Comparison of ENCODE assay signal across 10 mouse cellular contexts in genomic region chr12:84113676-84114075, GRCm38 (mm10). TPM values are rescaled to one million over a fixed set of nuclear protein-coding genes. Genes with fewer than 3 reads are reported as not detected.
DNase-seq lines count a peak whose midpoint lies in the region; ATAC-seq and TF ChIP-seq lines count a peak whose summit lies in the region.
"Had no signal": no experiment of that assay in that cellular context is flagged by ENCODE, and none has a peak within 500 bp of the region (broad histone marks: within the 10 kb centered on the region; RNA-seq: fewer than 3 reads in every experiment).

No protein-coding gene starts in this region.

- H3K36me3 ChIP-seq in heart, embryonic 13.5 days, result no peaks in the 10 kb centered on the region
- no peaks in the 10 kb centered on the region for H3K36me3 ChIP-seq in liver, postnatal 0 days (replicated peaks; ENCODE audit: insufficient read depth, low read length)

- H3K4me3 ChIP-seq in heart, embryonic 13.5 days, result peak overlapping the region; percentile 86
- H3K4me3 ChIP-seq in liver, postnatal 0 days (ENCODE audit: low read depth, low read length), result peak overlapping the region; percentile 71

- no peak overlapping the region for H3K27ac ChIP-seq in heart, embryonic 13.5 days (replicated peaks)
- H3K27ac ChIP-seq in liver, postnatal 0 days (ENCODE audit: low read depth), result no peak overlapping the region

- peaks cover 8% of the 10 kb centered on the region for H3K4me1 ChIP-seq in heart, embryonic 13.5 days
- peaks cover 7% of the 10 kb centered on the region for H3K4me1 ChIP-seq in liver, postnatal 0 days (ENCODE audit: insufficient read depth)

- 0 out of 2 replicates have a peak overlapping the region, but pooled peaks have one; percentile 45 for H3K9ac ChIP-seq in heart, embryonic 13.5 days
- H3K9ac ChIP-seq in liver, postnatal 0 days (replicated peaks), result no peak overlapping the region

- H3K27me3 ChIP-seq in heart, embryonic 13.5 days (replicated peaks), result no peaks in the 10 kb centered on the region
- no peaks in the 10 kb centered on the region for H3K27me3 ChIP-seq in liver, postnatal 0 days (ENCODE audit: insufficient read depth, low read length)

- TF ChIP-seq EP300 in liver, postnatal 0 days (IDR thresholded peaks at IDR 0.05; ENCODE audit: low read depth), result no peak

- DNase-seq in heart, adult 9 months (ENCODE audit: low spot score in 2 of 2), result no peak
- peak; percentile 26 for DNase-seq in MEL-GATA-1-ER (ENCODE audit: extremely low read depth, low read depth)
- peak; percentile 5 for DNase-seq in forelimb bud, embryonic 11.5 days (ENCODE audit: low read depth, low spot score)
- no peak for DNase-seq in liver, postnatal 0 days
- DNase-seq in layer of hippocampus, adult 9-10 months (ENCODE audit: low spot score), result no peak
- no peak for DNase-seq in left cerebral cortex, postnatal 4 days

- WGBS in heart, embryonic 13.5 days, result 48% methylated on average over 6 of the region's 6 CpGs
- 38% methylated on average over 6 of the region's 6 CpGs for WGBS in liver, postnatal 0 days (ENCODE audit: insufficient replicate concordance)

- no peaks in the 10 kb centered on the region for H3K9me3 ChIP-seq in heart, embryonic 13.5 days
- no peaks in the 10 kb centered on the region for H3K9me3 ChIP-seq in liver, postnatal 0 days (ENCODE audit: low read length)

- peak overlapping the region; percentile 84 for H3K4me2 ChIP-seq in heart, embryonic 13.5 days
- H3K4me2 ChIP-seq in liver, postnatal 0 days (ENCODE audit: low read depth, low read length), result peak overlapping the region; percentile 91

- ATAC-seq in heart, embryonic 13.5 days (ENCODE audit: extremely low read depth, insufficient number of reproducible peaks, low FRiP score, low TSS enrichment), result no peak
- no peak for ATAC-seq in liver, postnatal 0 days
- no peak for ATAC-seq in inflammation-experienced regulatory T-cells, adult 6 months

- intact Hi-C loops in left cerebral cortex, postnatal 4 days (cut with DNase I), result no loop called here

- TF ChIP-seq CTCF in liver, postnatal 0 days (IDR thresholded peaks at IDR 0.05; ENCODE audit: low read depth), result no peak

RNA-seq across cellular contexts. Expression of gene Dnal1, which starts 0.5 kb away (rescaled TPM):
- 2.2 and 2.6 TPM in 2 replicates for polyA plus RNA-seq in heart, embryonic 13.5 days (2015; fragmentation: Nextera tagmentation; extraction: Ambion mirVana)
- polyA plus RNA-seq in liver, postnatal 0 days (2015; fragmentation: Nextera tagmentation; extraction: Ambion mirVana), result 0.13 and 0.21 TPM in 2 replicates
- 10 to 100 TPM; 61.8 to 73.1 TPM for total RNA-seq in left cerebral cortex, postnatal 4 days (2021)
- polyA plus RNA-seq in inflammation-experienced regulatory T-cells, adult 6 months (2017; shearing (Covaris generic)), result 1 to 10 TPM in 1 of 3 experiments, not detected in 2; 1.0 TPM

RNA-seq across cellular contexts. Expression of gene Acot6, which starts 13.2 kb away (rescaled TPM):
- 0.71 and 0.74 TPM in 2 replicates for polyA plus RNA-seq in heart, embryonic 13.5 days (2015; fragmentation: Nextera tagmentation; extraction: Ambion mirVana)
- 1.9 and 2.0 TPM in 2 replicates for polyA plus RNA-seq in liver, postnatal 0 days (2015; fragmentation: Nextera tagmentation; extraction: Ambion mirVana)
- total RNA-seq in left cerebral cortex, postnatal 4 days (2021), result 1 to 10 TPM; 3.1 to 3.5 TPM
- 1 to 10 TPM in 1 of 3 experiments, under 1 TPM in 2; 0.38 to 1.0 (median 0.47) TPM for polyA plus RNA-seq in inflammation-experienced regulatory T-cells, adult 6 months (2017; shearing (Covaris generic))
- total RNA-seq: neutrophil, adult 5-6 weeks had no signal

RNA-seq across cellular contexts. Expression of gene Pnma1, which starts 34.6 kb away (rescaled TPM):
- 0.48 and 0.65 TPM in 2 replicates for polyA plus RNA-seq in heart, embryonic 13.5 days (2015; fragmentation: Nextera tagmentation; extraction: Ambion mirVana)
- 0.28 and 0.35 TPM in 2 replicates for polyA plus RNA-seq in liver, postnatal 0 days (2015; fragmentation: Nextera tagmentation; extraction: Ambion mirVana)
- 10 to 100 TPM; 11.0 to 11.1 TPM for total RNA-seq in left cerebral cortex, postnatal 4 days (2021)
- polyA plus RNA-seq in inflammation-experienced regulatory T-cells, adult 6 months (2017; shearing (Covaris generic)), result under 1 TPM in 2 of 3 experiments, not detected in 1; 0.40 to 0.44 TPM

RNA-seq across cellular contexts. Expression of gene Acot5, which starts 44.6 kb away (rescaled TPM):
- 0.14 TPM in 1 of 2 replicates, not detected in the other for polyA plus RNA-seq in heart, embryonic 13.5 days (2015; fragmentation: Nextera tagmentation; extraction: Ambion mirVana)
- polyA plus RNA-seq in liver, postnatal 0 days (2015; fragmentation: Nextera tagmentation; extraction: Ambion mirVana), result 0.37 and 0.54 TPM in 2 replicates
- under 1 TPM; 0.44 to 0.52 TPM for total RNA-seq in left cerebral cortex, postnatal 4 days (2021)
- not detected for polyA plus RNA-seq in inflammation-experienced regulatory T-cells, adult 6 months (2017; shearing (Covaris generic))
- total RNA-seq: hematopoietic stem cell, adult 5-6 weeks; neutrophil, adult 5-6 weeks had no signal

Comparison
In these comparisons a context has a peak if more than half of its experiments do, and no peak if none do; other contexts are left out.
1. DNase-seq: peak in MEL-GATA-1-ER (single experiment) and forelimb bud, embryonic 11.5 days (single experiment); none in heart, adult 9 months (0 of 2), liver, postnatal 0 days (single experiment), layer of hippocampus, adult 9-10 months (single experiment) and left cerebral cortex, postnatal 4 days (single experiment).